Mouse (Mus musculus) c-Kit-positive CD71-positive TER-119-positive erythroid progenitor cells, embryonic 14.5 days (primary cell): ENCODE measurements at regions not wholly inside any gene's neighbourhood (a gene's known extent, or its start where the extent isn't known, plus 50 kb on each side); places are given as distances from the start of the nearest gene placed in this dataset.

ENCODE experiments used
- DNase-seq: peaks from one replicate; pipeline ENCODE4 v3.0.0-alpha.2; 2013; ENCODE audit warnings: low spot score

DNA sequence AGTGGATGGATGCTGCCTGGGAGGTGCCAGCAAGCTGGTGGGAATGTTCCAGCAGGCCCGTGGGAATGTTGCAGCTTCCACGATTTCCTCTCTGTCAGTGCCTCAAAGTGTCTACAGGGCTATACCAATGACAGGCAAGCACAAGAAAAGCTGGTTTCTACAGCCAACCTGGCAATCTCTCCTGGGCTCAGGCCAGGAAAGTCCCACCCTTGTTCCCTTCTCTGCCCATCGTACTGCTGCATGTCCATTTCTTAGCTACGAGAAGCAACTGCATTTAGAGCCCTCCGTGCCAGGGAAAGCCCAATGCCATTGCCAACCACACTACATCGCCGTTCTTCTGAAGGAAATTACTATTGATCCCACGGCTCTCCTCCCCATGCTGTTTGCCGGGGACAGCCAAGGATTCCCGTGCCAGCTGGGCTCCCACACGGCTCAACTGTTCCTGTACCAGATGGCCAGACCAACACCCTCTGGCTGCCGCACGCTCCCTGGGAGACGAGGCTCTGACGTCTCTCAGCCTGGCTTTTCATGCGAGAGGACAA, 359.7 kb downstream of the Bcor start:
- no peak for DNase-seq

DNA sequence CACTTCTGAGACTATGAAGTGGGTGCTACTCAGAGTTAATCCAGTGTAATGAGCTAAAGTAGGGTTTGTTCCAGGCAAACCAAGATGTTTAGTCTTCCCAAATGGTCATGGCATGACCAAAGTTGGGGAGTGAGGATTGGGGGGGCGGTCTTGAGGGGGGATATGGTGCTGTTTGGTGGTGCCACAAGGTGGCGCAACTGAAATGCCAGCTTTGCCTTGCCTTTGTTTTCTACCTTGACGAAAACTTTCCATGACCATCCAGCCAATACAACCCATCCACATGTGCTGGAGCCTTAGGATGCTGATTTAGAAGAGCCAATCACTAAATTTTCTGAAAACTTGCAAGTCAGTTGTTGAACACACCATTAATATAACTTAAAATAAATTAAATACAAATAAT, 358.9 kb downstream of the Bcor start:
- no peak for DNase-seq

- DNase-seq, result no peak
Measured at GRCm38 (mm10) chrX:11801621-11802020, 358.5 kb downstream of the Bcor start.

- no peak for DNase-seq
Measured at GRCm38 (mm10) chrX:11802074-11802899, 357.9 kb downstream of the Bcor start.

DNA sequence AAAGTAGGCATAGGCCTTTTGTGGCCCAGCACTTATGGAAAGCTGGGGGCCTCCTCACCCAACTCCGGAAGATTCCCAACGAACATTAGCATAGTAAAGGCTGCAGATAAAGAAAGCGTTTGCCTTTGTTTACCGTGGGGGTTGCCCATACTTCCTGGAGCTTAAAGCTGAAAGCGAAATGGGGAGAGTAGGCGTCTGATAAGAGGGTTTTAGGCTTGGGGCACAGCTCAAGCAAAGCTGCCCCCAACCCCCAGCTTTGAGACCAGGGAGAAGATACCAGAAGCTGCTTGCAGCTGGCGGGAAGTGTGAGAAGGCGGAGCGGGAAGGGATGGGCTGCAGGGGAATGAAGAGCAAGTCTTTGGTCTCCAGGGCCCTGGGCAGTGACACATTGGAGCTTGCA, 356.9 kb downstream of the Bcor start:
- no peak for DNase-seq

DNA sequence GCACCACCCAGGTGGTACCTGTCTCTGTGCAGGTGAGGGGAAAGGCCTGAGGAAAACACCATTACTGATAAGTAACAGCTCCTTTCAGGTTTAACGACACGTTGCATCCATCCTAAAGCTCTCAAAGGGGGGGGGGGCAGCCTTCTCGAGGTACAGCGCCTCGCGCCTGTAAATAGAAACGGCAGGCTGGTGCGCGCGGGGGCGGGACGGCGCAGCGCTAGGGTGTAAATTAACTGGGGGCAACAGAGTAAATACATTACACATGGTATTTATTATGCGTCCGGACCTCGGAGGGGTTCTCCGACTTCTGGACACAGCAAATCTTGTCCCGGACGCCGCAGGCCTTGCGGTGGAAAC, 353.3 kb downstream of the Bcor start:
- no peak for DNase-seq

DNA sequence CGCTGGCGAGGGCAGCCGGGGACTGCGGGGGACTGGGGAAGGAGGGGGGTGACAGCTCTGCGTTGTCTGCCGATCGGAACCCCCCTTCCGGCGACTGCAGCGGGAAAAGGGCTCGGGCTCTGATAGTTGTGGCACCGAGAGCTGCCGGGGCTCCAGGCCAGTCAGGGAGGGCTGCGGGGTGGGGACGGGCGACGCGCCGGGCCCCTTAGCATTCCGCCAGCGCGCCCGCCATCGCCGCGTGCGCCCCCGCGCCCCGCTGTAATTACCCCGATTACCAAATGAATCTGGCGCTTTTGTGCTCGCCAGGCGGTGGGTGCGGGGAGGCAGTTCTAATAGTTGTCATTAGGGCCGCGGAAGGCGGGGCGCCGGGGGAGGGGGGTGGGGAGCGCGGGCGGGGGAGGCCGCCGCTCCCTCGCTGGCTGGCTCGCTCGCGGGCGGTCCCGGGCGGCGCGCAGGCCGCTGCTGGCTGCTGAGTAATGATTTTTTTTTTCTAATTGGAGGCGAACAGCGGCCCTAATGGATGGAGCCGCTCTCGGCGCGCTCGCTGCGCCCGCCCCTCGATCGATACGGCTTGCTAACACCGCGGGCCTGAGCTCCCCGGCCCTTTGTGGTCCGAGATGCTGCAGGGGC, 352.8 kb downstream of the Bcor start:
- no peak for DNase-seq

- DNase-seq, result no peak
Measured at GRCm38 (mm10) chrX:11807883-11808262, 352.3 kb downstream of the Bcor start.

GRCm38 (mm10) chrX:11808911-11809310, 351.2 kb downstream of the Bcor start:
- DNase-seq, result no peak

DNA sequence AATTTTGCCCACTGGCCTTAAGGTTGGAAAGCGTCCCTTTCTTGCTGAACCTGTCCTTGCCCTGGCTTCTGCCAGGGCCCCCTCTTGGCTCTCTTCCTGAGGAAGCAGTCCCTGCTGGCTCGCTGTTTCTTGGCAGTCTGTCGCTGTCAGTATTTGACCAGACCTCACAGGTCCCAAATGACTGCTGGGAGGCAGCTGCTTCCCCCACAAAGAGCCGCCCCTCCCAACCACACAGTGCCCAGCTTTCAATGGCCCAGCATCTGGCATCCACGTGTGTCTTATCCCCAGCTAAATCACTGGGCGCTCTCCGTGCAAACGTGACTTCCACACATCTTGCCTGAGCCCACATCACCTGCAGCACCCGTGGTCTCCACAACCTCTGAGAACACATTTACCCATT, 345.3 kb downstream of the Bcor start:
- no peak for DNase-seq

- no peak for DNase-seq
Measured at GRCm38 (mm10) chrX:11815864-11816263, 344.3 kb downstream of the Bcor start.

- DNase-seq, result no peak
Measured at GRCm38 (mm10) chrX:11818634-11819033, 341.5 kb downstream of the Bcor start.

DNA sequence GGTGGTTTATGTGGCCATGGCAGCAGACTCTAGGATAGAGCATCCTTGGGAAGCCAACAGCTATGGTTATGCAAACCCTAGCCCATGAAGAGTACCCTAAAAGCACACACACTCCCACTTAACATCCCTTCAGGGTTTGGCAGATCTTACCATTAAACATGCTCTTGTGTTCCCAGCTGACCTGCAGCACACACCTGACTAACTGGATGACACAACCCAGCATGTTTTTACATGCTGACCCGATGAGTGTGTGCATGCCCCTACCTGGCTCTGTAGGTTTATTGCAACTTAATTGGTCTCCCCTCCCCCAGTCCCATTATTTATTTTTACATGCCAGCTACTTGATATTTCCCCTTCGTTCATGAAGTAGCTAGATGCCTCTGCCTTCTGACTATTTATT, 339.0 kb downstream of the Bcor start:
- DNase-seq, result no peak

- DNase-seq, result no peak
Measured at GRCm38 (mm10) chrX:11821880-11822768, 338.0 kb downstream of the Bcor start.

- DNase-seq, result no peak
Measured at GRCm38 (mm10) chrX:11825948-11826347, 334.2 kb downstream of the Bcor start.

DNA sequence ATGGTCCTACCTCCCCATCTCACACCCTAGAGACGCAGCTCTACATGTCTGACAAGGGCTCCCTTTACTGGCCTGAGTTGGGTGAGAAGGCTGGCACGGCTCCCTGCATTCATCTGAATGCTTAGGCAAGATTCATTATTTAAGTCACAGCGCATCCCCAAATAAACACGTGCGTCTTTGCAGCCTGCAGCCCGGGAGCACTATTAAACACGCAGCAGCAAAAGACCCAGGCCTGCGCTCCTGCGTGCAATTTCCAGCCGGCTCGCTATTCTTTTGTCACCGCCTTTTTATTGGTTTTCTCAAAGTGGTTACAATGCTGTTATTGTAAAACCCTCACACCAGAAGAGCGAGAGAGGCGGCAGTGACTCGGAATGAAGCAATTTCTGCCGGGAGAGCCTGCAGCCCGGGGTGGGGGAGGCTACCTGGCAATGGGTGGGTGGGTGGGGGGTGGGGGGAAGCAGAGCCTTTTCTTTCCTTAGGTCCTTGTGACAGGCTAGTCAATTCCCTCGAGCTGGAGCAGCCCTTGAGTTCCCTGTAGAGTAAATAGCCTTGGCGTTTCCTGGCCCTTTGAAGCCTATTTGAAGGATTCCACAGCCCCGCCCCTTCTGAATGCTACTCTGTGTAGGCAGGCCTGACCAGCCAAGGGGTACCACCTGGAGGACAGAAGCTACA, 333.3 kb downstream of the Bcor start:
- DNase-seq, result no peak

DNA sequence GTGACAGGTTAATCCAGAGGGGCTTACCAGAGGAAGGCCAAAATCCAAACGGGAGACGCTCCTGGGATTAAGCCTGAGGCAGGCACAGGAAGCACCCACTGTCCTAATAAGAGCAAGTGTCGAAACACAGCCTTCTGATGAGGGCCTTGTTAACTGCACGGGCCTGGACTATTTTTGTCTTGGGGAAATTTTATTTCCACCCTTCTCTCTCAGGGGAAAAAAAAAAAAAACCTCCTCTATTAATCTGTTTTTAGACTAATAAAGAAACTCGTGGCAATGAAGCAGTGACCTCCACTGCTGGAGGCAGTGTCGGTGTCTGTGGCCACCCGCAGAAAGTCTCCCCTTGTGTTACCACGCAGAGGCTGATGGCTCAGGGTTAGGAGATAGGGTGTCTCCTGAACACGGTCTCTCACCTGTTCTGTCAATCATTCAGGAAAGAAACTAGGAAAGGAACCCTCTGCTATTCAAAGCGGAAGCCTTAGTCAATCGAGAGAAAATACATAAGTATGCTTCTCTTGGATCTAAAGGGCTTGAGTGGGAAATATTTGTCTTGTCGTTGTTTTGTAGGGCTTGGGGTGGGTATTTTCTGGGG, 330.6 kb downstream of the Bcor start:
- DNase-seq, result no peak

GRCm38 (mm10) chrX:11837566-11837965, 322.6 kb downstream of the Bcor start:
- no peak for DNase-seq

DNA sequence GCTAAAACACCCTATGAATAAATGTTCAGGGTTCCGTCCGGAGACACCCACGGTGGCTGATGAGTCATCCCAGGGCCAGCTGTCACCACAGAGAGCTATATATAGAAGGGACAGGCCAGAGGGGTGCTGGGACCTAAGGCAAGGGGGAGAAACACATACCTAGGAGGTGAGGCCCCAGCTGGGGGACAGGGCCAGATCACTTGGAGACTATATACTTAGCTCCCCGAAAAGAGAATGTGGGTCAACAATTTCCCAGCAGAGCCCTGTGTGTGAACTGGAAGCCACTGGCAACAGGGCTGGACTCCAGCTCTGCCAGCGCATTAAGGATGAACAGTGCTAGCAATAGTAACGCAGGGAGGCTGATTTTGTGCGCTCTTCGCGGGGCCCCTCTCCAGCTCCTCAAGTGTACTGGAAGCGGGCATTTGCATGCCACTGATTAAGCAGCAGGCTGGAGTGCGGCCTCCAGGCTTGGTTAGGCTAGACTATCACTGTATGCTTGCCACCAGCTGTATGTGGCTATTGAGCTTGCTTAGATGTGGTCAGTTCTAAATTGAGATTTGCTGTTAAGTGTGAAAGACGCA, 320.4 kb downstream of the Bcor start:
- no peak for DNase-seq

- DNase-seq, result no peak
Measured at GRCm38 (mm10) chrX:11840319-11841035, 319.7 kb downstream of the Bcor start.

DNA sequence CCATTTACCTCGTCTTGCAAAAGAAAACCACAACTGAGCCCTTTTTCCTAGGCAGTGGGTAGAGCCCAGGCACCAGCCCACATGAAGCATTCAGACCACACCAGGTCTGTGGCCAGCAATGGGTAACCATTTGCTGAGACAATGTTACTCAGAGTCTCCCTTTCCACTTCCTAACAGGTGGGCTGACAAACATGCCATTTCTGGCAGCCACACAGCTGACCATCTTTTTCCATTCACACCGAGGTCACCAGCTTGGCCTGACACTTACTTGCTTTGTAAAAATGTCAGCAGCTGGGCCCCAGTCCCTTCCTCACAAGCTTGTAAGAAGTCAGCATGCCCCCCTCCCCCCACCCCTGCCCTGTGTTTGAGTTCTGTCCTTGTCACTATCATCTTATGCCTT, 314.6 kb downstream of the Bcor start:
- no peak for DNase-seq
